Mouse (Mus musculus): ENCODE data around the gene Dlg4.

The Dlg4 gene

DNA sequence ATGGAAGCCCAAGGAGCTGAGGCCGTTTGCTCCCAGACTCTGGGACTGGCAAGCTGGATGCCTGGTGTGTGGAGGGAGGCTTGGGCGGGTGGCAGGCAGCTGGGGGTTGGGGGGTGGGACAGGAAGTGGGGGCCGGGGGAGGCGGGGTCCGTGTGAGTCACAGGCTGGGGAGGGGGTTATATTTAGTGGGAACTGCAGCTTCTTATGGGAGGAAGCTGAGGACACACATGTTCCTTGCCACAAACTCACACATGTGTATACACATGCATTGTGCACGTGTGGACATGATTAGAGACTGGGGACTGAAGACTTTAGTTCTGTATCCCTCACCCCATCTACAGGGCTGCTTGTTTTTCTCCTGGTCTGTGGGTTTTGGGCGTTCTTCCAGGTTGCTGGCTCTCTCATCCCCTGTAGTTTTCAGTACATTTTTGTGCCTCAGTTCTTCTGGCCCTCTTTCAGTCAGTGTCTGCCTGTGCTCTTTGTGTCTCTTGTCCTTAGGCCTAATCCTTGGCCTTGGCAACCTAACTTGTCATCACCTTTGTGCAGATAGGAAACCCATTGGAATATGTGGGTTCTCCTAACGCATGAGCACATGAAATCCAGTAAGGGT lies 3.4 kb downstream of the Dlg4 start:
- DNase-seq (ENCODE audit: low spot score): no peak

DNA sequence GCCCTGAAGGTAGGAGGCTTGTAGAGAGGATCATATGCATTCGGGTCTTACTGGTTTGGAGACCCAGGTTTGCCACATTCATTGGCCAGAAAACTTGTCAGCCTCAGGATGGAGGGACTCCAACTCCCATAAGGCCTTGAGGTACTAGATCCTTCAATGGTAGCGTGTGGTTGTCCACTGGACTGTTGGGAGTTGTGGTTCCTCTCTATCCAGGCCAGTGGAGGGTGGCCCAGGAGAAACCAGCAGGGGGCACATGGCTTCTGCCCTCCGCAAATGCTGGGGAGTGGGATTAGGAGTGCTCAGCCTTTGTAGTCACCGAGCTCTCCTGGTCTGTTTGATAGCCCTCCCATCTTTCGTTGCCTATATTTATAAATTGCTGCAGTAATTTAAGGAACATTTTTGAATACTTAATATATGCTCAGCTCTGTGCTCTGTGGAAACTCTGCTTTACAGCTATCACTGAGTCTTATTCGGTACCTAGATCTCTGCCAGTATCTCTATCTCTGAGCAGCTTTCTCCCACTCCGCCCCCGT lies 4.1 kb downstream of the Dlg4 start:
- no peak for DNase-seq (ENCODE audit: low spot score)

DNA sequence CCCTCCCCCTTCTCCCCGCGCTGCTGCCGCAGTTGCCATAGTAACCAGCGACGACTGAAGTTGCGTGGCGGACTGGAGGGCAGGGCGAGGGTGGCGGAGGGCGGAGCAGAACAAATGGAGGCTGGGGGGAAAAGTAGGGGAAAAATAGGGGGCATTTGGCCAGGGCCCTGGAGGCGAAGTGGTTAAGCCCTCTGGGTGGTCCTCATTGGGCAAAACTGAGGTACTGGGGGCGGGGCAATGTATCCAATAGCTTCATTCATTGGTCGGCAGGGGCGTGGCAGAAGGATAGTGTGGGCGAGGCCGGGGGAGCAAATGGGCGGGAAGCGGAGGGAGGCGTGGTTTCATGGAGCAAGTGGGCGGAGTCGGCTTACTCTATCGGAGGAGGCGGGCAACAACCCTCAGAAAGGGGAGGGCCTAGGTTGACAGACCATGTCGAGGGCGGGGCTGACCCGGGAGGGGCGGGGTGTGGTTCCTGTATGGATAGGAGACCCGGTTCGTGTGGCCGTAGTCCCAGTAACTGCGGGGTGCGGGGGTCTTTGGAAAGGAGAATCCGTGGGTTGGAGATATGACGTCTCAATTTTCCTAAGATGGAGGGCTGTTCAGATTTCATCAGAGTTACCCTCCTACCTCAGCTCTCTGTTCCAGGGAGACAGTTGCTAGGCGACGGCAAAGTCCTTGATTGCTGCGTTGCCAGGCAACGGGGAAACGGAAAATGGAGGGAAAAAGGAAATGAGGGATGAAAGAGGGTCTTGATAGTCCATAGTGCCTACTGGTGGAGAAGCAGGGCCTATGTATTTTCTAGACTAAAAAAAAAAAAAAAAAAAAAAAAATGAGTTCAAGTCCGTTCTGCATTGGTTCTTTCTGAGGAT lies 4.8 kb downstream of the Dlg4 start:
- peak; percentile 98 for DNase-seq (ENCODE audit: low spot score)

DNA sequence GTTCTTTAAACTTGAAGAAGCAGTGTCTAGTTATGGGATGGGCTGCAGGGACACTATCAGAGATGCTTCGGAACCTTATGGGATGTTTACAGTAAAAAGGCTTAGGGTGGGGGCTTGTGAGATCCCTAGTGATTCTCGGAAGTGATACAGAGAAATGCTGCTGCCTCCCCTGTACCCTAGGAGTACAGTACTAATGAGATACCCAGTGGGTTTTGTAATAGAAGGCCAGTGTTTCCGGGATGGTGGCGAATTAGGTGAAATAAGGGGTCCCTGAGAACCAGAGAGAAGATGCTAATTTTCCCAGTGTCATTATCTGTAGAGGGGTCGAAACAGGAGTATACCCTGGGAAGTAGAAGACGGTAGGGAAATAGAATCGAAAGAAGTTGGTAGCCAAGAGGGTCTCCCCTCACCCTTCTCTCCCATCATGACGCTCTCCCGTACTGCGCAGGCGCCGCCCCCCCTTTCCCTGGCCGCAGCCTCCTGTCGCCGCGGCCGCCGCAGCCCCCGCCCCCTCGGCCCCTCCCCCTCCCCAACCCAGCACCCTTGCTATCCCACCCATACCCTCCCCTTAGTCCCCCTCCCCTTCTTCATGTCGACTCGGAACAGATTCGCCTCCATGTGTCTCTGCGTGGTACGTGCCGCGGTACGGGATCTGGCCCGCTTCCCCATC lies 6.9 kb downstream of the Dlg4 start:
- DNase-seq (ENCODE audit: low spot score): no peak

DNA sequence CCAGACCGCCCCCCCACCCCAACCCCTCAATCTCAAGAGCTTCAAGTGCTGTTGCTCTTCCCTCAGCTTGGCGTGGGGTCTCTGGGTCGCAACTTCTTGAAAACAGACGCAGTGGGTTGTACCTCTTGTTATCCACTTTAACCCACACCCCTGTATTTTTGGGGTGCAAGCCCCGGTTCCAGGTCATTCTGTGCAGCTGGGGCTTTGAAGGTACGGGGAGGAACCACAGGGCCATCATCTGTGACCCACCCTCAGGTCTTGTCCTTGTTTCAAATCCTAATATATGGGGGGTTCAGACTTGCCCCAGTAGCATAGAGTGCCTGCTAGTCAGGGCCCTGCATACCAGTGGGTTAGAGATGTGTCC lies 7.4 kb downstream of the Dlg4 start:
- no peak for DNase-seq (ENCODE audit: low spot score)

DNA sequence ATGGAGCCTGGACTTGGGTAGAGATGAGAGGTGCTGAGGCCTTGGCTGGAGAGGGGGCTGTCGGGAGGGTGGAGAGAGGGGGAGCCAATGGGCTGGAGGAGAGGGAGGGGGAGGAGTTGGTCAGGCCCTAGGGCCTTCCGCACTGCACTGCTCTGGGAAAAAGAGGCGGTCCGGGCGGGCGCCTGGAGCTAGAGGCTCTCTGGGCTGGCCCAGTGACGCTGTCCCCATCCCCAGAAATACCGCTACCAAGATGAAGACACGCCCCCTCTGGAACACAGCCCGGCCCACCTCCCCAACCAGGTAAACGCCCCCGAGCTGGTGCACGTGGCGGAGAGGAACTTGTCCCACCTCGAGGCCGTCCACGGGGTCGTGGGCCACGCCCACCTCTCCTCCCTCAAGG lies 9.9 kb downstream of the Dlg4 start:
- DNase-seq (ENCODE audit: low spot score): no peak

DNA sequence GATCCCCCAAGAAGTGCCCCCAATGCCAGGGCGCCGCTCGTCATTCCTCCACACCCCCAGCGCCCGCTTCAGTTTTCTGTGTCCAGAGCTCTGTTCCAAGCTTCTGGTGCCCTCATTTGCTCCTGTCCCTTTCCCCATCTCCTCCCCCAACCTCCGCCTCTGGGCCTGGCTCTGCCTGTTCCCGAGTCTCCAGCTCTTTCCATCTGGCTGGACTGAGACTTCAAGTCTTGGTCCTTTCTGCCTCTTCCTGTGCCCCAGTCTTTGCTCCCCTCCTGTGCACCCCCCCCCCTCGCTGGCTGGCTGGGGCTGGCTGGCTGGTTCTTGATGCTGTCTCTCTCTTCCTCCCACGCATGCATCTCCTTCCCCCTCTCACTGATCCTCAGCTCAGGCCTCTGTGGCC lies 10.7 kb downstream of the Dlg4 start:
- DNase-seq (ENCODE audit: low spot score): no peak

DNA sequence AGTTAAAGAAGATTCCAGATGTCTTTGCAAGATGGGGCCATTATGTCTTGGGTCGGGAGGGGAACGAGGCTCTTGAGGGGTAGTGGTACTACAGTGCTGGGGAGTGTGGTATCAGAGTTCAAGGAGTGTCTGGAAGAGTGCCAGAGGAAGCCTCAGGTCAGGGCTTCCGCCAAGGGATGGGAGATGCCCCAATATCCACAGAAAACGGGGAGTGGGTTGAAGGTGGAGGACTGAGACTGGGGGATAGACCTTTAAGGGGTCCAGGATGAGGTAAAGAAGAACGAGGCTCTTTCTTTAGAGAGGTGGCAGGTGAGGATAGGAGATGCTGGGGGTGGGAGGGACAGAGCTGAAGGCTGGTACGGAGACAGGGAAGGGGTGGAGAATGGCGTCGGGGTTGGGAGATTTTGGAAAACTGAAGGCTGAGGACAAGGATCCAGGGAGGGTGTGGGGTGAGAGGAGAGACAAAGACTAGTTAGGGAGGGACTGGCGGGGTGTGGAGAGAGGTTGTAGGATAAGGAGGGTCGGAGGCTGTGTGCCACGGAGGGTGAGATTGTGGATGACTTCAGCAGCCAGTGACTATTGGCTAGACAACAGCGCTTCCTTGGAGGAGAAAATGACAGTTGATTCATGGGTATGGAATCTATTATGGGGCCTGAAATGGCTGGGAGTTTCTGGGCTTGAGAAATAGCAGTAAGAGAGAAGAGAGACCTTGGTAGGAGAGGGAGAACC lies 11.8 kb downstream of the Dlg4 start:
- no peak for DNase-seq (ENCODE audit: low spot score)

DNA sequence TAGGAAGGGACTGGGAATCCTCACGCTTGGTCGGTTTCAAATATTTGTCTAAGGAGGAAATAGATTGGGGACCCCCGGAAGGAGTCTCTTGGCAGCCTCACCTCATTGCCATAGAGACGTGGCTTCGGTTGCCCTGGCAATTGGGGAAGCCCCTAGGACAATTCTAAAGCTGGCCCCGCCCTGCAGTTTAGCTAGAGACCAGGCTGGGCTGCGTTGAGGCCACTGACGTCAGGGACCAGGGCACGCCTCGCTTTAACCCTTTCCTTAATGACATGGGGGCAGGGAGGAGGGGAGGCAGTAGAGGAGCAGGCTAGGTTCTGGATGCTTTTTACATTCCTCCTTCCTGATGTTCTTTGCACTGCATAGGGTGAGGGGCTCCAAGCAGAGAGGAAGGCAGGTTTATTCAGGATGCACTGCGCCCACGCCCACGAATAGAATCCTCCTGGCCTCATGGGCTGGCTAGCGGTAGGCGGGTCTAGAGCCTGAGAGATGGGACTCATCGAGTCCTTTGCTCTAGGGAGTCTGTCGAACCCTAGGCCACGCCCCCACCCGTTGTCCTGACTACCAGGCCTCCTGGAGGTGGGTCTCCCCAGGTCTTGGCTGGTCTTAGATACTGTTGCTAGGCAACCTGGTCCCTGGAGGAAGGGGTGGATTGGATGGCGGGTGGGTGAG lies 12.5 kb downstream of the Dlg4 start:
- no peak for DNase-seq (ENCODE audit: low spot score)

DNA sequence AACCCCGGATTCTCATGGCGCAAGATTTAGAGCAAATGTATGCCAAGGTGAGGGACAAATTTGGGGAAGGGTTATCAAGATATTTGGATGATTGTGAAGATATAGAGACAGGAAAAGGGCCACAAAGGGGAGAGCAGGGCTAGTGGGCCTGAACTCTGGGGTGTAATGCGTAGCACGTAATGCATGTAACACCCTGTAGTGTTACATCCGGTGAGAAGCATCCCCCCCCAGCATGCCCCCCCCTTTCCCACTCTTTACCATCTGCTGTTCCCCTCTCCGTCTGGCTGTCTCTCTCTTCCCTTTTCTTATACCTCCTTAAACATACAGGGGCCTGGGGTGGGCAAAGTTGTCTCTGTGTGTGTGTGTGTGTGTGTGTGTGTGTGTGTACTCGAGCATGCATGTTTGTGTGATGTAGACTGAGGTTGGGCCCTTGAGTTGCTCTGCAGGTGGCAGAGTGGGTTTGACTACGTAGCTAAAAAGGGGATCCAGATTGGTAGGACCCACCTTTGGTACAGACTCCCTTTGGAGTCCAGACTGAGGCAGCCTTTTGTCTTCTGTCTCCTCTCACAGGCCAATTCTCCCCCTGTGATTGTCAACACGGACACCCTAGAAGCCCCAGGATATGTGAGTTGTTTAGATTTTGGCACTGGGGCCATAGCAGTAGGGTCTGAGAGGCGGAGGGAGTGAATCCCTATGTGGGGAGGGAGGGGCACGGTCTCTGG lies 13.2 kb downstream of the Dlg4 start:
- DNase-seq (ENCODE audit: low spot score): no peak

DNA sequence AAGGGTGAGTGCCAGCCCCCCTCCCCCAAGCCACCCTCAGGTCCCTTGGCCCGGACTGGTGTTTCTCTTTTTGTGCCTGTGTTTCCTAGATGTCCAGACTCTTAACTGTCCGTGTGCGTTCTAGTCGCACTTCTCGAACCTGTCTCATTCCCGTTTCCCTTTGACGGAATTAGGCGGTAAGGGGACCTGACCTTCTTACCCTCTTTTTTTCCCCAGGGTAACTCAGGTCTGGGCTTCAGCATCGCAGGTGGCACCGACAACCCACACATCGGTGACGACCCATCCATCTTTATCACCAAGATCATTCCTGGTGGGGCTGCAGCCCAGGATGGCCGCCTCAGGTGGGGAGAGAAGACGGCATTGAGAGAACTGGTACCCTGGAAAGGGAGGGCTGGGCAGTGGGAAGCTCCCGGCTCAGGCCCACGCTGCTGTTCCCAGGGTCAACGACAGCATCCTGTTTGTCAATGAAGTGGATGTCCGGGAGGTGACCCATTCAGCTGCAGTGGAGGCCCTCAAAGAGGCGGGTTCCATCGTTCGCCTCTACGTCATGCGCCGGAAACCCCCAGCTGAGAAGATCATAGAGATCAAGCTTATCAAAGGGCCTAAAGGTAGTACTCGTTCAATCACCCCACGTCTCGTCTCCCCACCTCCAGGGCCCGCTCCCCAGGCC lies 14.0 kb downstream of the Dlg4 start:
- no peak for DNase-seq (ENCODE audit: low spot score)

DNA sequence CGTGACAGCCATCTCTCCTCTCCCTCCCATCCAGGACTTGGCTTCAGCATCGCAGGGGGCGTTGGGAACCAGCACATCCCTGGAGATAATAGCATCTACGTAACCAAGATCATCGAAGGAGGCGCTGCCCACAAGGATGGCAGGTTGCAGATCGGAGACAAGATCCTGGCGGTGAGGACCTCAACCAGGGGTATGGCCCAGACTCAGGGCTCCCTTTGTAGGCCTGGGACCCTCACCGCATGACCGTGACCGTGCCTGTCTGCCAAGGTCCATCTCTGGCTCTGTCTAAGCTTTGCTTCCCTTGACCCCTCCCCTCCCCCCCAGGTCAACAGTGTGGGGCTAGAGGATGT lies 14.6 kb downstream of the Dlg4 start:
- DNase-seq (ENCODE audit: low spot score): no peak

DNA sequence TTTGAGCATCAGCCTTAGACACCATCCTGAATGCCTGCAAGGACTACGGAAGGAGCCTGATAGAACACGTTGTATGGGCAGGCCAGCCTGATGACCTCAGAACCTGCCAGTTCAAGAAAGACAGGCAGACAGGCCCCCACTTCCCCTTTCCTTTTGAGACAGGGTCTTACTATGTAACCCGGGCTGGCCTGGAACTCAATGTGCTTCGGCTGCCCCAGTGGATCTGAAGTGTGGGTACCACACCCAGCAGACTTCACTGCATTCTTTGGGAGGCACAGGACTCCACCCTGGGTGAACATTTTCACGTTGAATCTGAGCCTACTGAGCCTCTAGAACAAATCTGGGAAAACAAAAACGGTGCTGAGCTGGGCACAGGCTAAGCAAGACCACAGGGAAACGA lies 21.4 kb downstream of the Dlg4 start:
- DNase-seq (ENCODE audit: low spot score): no peak

DNA sequence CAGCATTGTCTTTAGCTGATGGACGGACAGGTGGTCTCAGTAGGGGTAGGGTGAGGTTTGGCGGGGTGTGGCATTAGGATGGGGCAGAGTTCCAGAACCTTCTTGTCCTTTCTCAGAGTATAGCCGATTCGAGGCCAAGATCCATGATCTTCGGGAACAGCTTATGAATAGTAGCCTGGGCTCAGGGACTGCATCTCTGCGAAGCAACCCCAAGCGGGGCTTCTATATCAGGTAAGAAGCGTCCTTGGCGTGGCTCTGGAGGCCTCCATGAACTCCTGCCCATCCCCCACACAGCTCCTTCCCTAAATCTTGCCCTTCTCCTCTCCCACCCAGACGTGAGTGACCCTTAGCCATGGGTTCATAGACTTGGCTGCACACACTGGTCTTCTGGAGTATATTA lies 22.9 kb downstream of the Dlg4 start:
- DNase-seq (ENCODE audit: low spot score): no peak

DNA sequence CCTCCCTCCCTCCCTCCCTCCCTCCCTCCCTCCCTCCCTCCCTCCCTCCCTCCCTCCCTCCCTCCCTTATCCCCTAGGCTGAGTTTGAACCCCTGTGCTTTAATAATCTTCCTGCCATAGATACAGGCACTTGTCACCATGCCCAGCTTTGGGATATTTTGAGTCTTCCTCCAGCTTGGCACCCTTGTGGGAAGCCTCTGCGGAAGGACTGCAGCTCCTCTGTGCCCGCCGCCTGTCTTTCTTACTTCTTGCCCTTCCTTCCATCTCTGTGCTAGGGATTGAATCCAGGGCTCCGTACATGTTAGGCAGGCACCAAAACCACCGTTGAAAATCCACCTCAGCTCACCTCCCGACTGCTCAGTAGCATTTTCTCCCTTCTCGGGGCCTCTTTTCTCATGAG lies 23.4 kb downstream of the Dlg4 start:
- no peak for DNase-seq (ENCODE audit: low spot score)

DNA sequence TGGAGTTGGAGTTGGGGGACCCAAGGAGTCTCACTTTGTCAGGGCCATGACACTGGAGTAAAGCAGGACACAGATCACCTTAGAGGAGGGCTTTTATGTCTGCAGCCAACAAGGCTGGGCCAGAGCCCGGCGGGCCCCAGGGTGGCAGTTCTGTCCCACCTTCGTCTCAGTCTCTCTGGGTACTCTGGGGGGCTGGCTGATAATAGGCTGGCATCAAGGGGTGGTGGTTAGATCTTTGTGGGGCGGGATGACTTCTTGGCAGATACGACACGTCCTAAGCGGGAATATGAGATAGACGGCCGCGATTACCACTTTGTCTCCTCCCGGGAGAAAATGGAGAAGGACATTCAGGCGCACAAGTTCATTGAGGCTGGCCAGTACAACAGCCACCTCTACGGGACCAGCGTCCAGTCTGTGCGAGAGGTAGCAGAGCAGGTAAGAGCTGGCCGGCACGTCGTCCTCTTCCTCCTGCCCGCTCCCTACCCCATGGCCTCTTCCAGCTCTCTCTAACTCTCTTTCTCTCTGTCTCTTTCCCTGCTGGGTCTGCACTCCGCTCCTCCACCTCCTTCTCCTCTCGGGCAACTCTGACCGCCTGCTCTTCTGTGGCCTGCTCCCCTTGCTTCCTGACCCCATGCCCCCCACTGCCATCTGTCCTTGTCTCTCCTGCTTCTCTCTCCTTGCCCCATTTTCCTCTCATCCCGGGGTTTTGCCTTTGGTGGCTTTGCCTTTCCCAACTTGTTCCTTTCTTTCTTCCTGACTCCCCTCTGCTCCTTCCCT lies 25.8 kb downstream of the Dlg4 start:
- DNase-seq (ENCODE audit: low spot score): no peak

DNA sequence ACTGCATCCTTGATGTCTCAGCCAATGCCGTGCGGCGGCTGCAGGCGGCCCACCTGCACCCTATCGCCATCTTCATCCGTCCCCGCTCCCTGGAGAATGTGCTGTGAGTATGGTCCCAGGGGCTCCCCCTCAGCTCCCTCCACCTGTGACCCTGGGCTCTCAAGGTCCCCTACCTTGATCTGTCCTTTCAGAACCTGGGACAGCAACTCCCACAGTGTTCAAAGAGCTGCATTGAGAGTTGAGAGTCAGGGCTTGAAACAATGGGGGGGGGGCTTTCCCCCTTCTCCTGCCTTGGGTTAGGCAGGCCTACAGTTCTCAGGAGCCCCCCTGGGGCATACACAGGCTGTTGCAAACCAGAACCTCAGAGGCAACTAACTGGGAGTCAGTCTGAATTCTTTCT lies 26.9 kb downstream of the Dlg4 start:
- no peak for DNase-seq (ENCODE audit: low spot score)

DNA sequence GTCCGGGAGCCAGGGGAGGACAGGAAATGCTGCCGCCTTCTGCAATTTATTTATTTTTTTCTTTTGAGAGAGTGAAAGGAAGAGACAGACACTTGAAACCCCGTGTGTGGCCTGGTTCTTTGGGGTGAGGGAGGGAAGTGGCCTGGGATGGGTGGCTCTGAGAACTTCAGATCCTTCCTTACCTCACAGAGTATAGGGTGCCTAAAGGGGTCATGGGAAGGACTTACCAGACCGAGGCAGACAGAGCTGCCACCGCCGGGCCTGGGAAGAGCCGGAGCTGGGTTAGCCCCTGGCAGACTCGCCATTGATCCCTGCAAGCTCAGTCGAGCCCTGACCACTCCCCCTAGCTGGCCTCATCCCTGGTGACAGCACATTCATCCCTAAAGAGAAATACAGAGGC lies 28.7 kb downstream of the Dlg4 start:
- no peak for DNase-seq (ENCODE audit: low spot score)

DNA sequence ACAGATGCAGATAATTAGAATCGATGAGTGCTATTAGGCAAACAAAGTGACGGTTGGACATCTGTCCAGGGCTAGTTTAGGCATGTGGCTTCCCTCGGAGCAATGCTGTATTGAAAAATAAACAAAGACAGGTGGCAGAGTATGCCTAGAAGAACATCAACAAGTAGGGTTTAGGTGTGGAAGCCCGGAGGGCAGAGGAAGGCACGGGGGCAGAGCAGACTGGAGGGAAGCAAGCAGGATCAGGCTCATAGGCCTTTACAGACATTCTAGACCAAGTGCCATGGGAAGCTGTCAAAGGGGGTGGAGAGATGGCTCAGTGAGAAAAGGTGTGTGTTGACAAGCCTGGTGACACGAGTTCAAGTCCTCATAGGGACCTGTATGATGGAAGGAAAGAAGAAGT lies 32.6 kb downstream of the Dlg4 start:
- DNase-seq (ENCODE audit: low spot score): no peak

DNA sequence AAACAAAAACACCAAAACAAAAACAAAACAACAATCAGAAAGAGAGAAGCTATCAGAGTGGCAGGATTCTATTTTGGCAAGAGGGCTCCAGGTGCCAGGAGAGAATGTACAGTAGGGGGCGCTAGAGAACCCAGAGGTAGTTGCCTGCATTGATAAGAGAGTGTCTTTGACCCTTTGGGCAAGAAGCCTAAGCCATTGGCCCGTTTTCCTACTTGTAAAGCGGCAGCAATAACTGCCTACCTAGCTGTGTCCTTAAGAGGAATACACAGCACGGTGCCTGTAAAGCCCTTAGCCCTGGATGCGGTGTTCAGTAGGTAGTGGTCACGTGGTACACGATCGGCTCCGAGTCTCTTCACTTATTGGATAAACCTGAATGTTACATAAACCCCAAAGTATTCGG lies 33.1 kb downstream of the Dlg4 start:
- DNase-seq (ENCODE audit: low spot score): no peak

Data from layer of hippocampus, adult 9-10 months (tissue).